Mouse (Mus musculus): ENCODE data around the gene Nop16.
A peak's percentile ranks its signal among the peaks of the same experiment; 100 is the strongest.

The Nop16 gene

DNA sequence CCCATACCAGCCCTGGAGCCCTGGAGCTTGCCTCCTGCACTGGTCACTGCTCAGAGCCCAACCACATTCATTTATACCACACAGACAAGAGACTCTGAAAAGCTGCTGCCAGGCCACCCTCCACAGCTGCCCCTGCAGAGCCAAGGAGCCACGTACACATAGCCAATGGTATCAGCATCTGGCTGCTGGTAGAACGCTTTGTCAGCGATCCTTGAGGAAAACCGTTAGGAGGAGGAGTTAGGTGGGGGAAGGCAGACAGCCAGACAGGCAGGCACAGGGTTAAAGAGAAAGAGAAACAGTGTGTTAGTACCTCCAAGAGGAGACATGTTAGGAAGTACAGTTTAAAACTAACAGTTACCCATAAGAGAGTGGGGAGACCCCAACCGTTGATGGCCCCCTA is 7.0 kb upstream of the Nop16 start:
- DNase-seq (ENCODE audit: low spot score in 2 of 2): no peak

DNA sequence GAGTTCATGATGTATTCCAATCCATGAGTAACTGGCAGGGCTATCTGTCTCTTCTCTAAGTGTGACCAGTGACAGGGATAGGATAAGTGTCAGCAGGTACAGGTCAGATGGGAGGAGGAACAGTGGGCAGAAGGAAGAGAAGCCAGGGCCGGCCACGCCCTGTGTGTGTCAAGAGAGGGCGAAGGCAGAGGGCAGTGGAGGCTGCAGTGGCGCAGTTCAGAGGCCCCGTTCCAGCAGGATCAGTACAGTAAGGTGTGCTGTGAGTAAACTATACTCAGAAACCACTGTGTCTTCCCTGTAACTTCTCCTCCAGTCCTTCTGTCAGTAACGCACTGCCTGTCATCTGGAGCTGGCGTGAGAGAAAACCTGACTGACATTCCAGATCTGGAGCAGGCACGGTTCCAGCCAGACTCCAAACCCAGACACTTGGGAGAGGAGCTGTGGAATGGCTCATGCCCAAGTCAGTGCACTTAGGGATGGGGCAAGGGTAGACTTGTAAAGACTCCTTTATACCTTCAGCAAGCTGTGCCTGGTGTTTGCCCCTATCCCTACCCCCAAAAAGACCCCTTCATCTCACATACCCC is 6.3 kb upstream of the Nop16 start:
- DNase-seq (ENCODE audit: low spot score in 2 of 2): no peak

DNA sequence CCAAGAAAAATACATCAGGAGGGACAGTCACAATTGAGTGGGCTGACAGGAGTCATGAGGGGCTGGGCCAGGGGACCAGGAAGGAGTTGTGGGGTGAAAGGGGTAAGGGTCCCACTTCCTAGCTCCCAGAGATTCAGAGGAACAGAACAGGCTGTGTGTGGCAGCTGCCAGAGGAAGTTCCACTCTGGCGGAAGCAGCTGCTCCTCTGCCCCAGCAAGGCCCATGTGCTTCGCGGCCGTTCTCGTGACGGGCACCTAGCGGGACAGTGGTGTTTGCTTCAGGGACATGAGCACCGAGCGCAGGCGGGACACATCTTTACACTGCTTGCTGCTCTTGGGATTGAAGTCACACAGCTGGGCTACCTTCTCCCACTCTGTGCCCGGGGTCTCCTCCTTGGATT is 3.7 kb upstream of the Nop16 start:
- no peak for DNase-seq (ENCODE audit: low spot score in 2 of 2)

DNA sequence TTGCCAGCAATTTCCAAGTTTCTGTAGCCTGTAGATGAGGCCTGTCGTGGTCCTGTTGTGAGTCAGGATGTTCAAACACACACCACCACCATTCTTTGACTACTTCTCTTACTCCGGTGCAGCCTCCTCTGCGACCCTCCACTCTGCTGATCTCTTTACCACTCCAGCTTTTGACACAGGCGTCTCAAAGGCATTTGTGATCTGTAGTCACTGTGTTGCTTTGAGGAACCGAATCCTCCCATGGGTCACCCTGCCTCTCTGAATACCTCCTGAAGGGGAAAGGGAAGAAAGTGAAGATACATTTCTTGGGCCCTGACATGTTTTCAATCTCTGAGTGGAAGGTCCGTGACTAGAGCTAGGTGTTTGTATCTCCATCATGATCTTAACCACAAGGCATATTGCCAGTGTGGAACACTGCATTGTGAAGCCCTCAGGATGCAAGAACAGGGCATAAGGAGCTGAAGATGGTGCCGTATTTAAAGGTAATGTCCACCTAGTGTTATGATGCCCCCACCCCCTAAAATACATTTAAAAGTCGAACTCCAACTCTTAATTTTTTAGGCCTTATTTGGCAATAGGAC is 2.0 kb upstream of the Nop16 start:
- DNase-seq (ENCODE audit: low spot score in 2 of 2): no peak

DNA sequence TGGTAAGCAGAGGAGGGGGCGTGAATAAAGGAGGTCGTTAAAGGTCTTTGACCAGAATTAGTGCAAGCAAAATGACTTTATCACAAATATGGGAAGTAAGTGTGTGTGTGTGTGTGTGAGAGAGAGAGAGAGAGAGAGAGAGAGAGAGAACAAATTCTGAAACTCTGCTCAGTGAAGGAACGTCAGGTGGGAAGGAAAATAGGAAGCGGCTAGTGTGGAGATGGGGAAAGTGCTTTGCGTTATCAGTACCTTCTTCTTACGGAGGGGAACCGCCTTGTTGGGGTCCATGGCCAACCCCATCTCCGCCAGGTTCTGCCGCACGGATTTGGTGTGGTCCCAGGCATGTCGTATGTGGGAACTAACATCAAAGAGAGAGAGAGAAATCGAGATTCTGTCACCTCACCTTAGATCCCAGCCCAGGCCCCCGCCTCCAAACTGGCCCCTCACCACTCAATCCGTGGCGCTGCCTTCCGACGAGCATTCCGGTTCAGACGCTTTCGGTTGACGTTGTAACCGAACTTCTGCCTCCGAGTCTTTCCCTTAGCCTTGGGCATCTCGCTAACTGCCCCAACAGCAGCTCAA is 385 bp downstream of the Nop16 start:
- no peak for DNase-seq (ENCODE audit: low spot score in 2 of 2)

DNA sequence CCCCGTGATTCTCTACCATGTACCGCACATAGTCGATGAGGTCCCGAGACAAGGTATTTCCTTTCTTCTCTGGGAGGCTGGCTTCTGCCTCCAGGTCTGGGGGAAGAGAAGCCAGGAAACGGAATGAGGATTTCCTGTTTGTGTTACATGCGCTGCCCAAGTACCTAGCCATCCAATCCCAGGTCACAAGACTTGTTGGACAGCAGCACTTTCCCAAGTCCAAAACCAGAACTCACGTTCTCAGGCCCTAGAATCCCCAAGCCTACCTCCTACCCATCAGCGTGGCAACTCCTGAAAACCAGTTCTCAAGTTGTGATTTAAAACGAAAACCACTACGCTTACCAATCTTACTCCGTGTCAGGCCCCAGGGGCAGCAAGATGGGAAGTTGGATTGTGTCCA is 4.1 kb downstream of the Nop16 start:
- DNase-seq (ENCODE audit: low spot score in 2 of 2): no peak

DNA sequence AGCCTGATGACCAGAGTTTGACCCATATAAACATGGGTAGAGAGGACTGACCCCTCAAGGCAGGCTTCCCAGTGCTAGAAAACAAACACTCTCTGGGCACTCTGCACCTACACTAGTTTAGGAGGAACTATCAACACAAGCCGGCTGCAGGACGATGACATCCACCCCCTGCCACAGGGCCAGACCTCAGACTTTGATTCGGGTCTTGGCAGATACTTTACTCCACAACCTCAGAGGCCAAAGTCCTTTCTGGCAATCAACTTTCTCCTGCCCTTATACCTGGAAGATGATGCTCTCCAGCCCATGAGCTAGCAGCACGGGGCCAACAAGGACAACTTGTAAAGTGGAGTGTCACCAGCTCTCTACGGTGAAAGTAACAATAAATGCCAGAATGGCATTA is 7.0 kb downstream of the Nop16 start:
- no peak for DNase-seq (ENCODE audit: low spot score in 2 of 2)

DNA sequence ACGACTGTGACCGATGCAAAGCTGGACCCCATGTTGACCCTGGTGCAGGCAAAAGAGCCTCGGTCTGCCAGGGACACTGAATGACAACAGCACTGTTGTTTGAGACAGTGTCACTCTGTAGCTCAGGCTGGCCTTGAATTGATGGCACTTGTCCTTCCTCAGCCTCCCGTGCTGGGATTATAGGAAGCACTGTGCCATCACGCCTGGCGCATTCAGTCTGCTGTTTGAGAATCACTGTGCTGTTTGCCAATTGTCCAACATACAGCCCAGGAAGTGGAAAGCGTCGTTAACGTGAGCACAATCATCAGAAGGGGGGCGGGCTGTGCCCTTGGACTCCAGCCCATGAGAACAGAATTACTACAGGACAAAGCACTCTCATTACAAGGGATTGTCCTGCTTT is 7.8 kb downstream of the Nop16 start:
- no peak for DNase-seq (ENCODE audit: low spot score in 2 of 2)

DNA sequence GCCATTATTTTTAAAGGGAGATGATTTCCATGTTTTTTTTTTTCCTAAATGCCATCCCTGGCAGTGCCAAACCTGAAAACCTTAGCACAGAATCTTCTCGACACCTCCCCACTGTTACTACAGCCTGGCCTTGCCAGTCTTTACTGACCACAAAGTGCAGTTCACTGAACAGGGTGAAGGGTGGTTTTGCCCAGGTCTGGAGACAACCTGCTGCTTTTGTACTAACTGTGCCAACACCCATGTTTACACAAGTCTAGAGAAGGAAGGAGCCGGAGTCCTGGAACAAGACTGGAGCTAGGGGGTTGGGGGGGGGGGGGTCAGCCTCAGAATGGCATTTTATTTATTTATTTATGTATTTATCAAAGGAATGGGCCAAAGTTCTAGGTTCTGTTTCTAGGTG is 8.5 kb downstream of the Nop16 start:
- no peak for DNase-seq (ENCODE audit: low spot score in 2 of 2)

DNA sequence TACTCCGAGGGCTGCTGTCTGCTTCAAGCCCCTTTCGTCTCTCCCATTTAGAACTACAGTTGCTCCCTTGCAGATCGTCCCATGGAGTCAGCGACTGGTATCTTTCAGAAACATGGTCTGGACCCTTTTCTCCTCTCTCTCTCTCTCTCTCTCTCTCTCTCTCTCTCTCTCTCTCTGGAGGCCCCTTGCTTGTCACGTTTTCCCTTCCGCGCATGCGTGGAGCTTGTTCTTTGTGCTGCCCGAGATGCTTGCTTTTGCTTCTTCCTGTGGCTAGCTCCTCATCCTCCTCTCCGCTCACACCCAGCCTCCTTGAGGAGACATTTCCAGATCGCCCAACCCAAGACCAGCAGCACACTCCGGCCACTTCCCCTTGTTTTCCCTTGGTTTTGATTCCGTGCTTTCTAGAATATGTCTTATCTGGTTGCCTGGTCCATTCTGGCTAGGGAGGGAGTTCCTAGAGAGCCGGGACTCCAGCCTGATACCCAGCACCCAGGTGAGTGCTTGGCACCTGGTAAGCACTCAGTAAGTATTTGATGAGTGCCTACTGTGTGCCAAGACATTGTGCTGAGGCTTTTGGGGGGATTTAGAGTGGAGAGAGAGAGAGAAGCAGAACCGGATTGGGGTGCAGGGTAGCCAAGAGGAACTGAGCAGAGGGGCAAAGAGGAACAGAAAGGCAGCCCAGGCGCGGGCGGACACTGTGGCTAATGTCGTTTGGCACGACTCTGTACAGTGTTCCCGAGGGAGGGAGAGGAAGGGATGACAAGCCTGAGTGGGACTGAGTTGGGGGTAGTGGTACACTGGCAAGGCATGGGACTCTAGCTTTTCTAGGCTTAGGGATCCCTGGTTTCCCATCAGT is 12.0 kb downstream of the Nop16 start:
- no peak for DNase-seq (ENCODE audit: low spot score in 2 of 2)

DNA sequence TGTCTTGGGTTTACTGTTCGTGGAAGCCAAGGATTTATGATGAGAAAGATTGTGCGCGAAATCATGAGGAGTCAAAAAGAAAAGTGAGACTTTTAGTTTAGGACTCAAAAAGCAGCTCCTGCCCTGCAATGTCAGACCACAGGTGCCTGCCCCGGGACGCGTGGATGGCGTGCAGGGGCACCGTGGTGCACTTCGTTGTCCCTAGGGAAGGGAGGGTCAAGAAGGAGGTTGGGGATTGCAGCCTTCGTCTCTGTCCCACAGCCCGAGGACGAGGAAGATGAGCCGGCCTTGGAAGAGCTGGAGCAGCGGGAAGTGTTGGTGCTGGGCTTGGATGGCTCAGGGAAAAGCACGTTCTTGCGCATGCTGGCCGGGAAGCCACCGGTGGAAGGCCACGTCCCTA is 14.4 kb downstream of the Nop16 start:
- peak in 1 of 2 experiments; percentile 38 for DNase-seq (ENCODE audit: low spot score in 2 of 2)

DNA sequence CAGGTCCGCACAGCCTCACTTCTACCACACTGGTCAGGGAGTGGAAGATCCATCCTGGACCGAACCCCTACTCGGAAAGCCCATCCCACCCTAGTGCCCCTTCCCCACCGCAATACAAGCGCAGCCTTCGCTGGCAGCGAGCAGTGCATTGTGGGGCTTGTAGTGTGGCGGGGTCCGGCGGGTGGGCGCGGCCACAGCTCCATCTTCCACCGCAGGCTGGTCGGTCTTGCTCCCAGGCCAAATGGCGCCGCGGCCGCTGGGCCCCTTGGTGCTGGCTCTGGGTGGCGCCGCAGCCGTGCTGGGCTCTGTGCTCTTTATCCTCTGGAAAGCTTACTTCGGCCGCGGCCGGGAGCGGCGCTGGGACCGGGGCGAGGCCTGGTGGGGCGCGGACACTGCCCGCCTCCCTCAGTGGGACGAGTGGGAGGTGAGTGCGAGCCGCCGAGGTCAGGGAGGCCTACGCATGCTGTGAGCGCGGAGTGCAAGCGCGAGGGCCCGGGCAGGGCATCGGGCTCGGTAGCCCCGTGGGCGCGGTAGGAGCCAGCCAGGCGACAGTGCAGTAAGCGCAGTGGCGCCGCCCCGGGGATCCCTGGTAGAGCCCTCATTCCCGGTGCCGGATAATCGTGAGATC is 14.9 kb downstream of the Nop16 start, which contains the start of gene Arl10:
TSS of gene Arl10 (plus strand) at position 162 of the 628 bp plus-strand sequence.
- DNase-seq (ENCODE audit: low spot score in 2 of 2): peak; percentile 72 to 75

DNA sequence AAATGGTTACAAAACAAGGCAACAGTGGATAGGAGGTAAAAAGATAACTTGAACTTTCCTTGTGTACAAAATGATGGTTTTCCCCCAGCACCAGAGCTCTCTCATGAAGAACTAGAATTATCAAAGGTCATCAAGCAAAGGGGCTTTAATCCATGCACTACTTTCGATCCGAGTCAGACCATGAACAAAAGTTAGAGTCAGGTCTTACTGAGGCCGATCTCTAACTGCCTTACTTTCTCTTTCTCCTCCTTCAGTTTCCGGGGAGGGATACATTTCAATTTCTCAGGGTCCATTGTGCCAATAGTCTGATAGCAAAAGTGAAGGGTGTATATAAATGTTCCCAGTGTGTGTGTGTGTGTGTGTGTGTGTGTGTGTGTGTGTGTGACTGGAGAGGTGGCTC is 17.3 kb downstream of the Nop16 start:
- DNase-seq (ENCODE audit: low spot score in 2 of 2): no peak

DNA sequence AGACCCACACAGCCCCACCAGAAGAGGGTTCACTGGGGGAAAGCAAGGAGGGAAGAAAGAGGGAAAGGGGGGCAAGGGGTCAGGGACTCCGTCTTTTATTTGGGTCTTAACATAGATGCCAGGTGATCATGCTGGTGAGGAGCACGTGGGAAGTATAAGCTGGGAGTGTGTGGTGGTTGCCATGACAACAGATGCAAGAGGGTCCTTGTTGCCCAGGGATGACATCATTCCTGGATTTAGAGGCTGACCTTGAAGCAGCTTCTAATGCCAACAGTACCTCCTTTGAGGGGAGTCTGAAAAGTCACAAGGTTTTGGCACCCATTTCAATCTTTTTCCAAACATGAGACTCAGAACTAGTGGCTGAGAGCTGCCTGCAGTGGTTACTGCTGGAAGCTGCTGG is 18.3 kb downstream of the Nop16 start:
- DNase-seq (ENCODE audit: low spot score in 2 of 2): no peak

DNA sequence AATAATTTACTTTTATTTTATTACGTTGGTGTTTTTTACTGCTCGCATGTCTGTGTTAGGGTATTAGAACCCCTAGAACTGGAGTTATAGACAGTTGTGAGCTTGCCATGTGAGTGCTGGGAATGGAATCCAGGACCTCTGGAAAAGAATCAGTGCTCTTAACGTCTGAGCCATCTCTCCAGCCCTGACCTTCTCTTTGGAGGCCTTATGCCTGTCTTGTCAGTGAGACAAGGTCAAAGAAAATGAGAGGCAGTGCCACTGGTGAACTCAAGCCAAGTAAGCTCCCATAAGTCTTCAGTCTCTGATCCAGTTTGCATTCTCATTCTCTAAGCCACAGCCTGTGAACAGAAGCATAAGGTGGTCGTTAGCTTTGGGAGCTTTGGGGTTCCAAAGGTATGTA is 19.2 kb downstream of the Nop16 start:
- DNase-seq (ENCODE audit: low spot score in 2 of 2): no peak

DNA sequence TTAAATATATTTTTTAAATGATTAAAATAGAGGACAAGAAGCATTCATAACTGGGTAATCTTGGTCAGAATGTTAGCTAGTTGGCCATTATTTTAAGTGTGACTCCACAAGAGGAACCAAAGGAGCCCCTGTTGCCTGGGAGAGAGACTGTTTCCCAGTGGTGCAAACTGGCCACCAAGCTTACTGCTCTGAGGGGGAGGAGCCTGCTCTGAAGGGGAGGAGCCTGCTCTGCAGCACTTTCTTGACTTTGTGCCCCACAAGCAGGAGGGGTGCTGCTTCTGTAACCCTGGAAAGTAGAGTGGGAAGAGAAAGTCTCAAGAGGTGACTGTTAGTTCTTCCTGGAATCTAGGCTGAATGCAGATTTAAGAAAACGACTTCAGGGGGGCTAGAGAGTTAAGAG is 20.6 kb downstream of the Nop16 start:
- DNase-seq (ENCODE audit: low spot score in 2 of 2): no peak

DNA sequence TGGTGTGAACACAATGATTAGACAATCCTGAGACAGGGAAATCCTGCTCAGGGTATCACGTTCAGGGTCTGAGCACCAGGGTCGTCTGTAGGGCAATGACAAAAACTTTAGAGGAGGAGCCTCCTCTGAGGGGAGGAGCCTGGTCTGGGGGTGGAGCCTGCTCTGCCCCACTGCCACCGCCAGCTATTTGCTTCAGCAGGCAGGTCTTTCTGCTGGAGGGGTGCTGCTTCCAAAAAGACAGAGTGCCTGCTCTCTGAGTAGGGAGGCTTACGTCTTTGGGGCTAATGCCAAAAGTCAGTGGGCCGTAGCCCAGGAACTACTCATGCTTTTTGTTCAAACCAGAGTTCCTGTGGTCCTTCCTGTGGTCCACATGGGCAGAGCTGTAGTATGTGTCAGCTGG is 21.5 kb downstream of the Nop16 start:
- DNase-seq (ENCODE audit: low spot score in 2 of 2): no peak

DNA sequence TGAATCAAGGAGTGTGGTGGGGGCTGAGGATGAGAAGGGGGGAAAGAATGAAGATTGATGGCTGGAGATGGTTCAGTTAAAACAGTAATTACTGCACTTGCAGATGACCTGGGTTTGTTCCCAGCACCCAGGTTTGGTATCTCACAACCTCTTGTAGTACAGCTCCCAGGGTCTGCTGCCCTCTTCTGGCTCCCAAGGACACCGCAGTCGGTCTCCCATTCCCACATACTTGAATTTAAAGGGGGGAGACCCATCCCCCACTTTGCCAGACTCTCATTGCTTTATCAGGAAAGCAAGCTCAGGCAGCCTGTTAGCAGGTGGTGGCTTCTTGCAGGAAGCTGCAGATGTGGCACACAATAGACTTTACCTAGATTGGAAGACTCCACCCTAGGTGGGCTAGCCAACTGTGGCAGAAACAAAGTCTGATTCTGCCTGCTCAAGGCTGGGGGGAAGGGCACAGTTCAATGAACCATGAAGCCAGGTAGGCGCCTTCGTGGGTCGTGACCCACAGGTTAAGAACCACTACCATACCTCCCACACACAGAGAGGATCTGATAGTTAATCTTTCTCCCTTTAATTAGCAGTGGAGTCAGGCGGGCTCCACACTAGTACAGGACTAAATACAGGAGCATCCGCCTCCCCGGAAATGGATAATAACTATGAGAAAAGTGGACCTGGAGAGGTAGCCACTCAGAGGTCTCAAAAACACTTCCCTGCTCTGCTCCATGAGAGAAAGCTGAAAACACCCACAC is 24.1 kb downstream of the Nop16 start:
- peak in 1 of 2 experiments; percentile 29 for DNase-seq (ENCODE audit: low spot score in 2 of 2)

DNA sequence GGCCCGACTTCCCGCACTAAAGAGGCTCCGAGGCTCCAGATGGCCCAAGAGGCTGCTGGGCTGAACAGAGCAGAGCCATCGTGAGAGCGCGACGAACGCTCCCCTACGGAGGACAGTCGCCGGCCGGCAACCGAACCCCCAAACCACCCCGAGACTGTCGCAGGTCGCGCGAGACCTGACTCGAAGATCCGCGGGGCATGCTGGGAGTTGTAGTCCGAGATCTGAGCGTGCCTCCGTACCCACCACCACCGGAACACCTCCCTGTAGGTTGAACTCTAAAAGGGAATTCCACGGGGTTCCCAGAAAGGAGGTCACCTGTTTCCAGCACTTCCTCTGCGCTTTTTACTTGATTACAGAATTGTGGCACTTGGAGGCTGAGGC is 24.7 kb downstream of the Nop16 start, which contains the start of gene 4833439L19Rik:
TSS of gene 4833439L19Rik (minus strand) at position 235 of the 381 bp plus-strand sequence.
- DNase-seq (ENCODE audit: low spot score in 2 of 2): peak; percentile 92 to 97

DNA sequence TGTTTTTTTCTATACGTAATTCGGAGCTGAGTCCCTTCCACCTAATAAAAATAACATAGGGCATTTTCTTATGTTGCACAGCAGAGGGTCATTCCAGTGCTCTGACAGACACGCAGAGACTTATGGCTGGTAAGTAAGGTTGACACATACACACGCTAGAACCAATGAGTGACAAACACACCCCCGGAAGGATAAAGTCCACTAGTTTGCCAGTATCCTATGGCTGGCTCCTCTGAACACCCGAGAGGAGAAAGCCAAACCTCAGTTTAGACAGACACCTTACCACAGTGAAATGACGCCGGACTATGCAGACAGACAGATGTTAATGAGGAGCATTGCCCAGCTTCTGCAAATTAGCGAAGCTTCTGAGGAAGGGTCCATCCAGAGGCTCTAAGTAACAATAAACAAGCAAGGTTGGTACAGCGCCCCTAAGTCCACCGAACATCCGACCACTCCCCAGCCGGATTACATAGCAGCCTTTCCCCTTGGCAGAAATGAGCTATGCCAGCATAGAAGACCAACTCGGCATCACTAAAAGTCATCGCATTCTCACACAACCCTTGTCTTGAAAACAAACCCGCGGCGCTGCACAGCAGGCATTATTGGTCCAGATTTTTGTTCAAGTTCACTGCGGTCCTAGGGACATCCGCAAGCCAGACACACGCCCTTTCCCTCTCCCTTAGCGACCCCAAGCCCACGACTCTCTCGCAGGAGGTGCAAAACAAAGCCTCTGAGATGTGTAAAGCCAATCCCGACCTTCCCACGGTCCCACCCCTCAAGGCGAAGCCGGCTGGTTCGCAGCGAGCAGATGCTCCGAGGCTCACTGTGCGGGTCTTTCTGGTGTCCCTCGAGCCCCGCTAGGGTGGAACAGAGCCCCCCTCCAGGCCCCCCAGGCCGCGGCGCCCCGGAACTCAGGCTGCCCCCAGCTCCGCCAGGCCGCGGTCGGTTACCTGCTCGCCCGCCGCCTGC is 25.4 kb downstream of the Nop16 start:
- DNase-seq (ENCODE audit: low spot score in 2 of 2): peak in 1 of 2 experiments; percentile 20

Measured in urinary bladder, adult 18-20 months (tissue).